Mouse (Mus musculus): ENCODE measurements around the gene Ankrd63.
"Not testable (repeated sequence)": the region's sequence is repeated elsewhere in the genome, so short reads cannot be mapped to it uniquely, and the experiment has no call there.

Gene Ankrd63

GRCm38 (mm10) chr2:118662902-118663803, 40.6 kb downstream of the Ankrd63 start, which contains the start of gene Pak6:
TSS of gene Pak6 (plus strand) at chr2:118663303.
- DNase-seq (ENCODE audit: low spot score in 2 of 2) = peak; percentile 74 to 80

- DNase-seq (ENCODE audit: low spot score in 2 of 2) = no peak
Observed at GRCm38 (mm10) chr2:118661891-118662290, 41.9 kb downstream of the Ankrd63 start.

- DNase-seq (ENCODE audit: low spot score in 2 of 2) = peak in 1 of 2 experiments; percentile 37
Observed at GRCm38 (mm10) chr2:118659998-118660452, 43.7 kb downstream of the Ankrd63 start.

GRCm38 (mm10) chr2:118659493-118659892, 44.3 kb downstream of the Ankrd63 start:
- no peak for DNase-seq (ENCODE audit: low spot score in 2 of 2)

GRCm38 (mm10) chr2:118659077-118659476, 44.7 kb downstream of the Ankrd63 start:
- no peak for DNase-seq (ENCODE audit: low spot score in 2 of 2)

- DNase-seq (ENCODE audit: low spot score in 2 of 2) = no peak
Observed at GRCm38 (mm10) chr2:118658457-118658856, 45.3 kb downstream of the Ankrd63 start.

GRCm38 (mm10) chr2:118656688-118657281, 47.0 kb downstream of the Ankrd63 start:
- no peak for DNase-seq (ENCODE audit: low spot score in 2 of 2)

GRCm38 (mm10) chr2:118650697-118651096, 53.1 kb downstream of the Ankrd63 start:
- DNase-seq (ENCODE audit: low spot score in 2 of 2) = not testable (repeated sequence)
